Mouse (Mus musculus): ENCODE measurements around the gene Twf1.

DNA sequence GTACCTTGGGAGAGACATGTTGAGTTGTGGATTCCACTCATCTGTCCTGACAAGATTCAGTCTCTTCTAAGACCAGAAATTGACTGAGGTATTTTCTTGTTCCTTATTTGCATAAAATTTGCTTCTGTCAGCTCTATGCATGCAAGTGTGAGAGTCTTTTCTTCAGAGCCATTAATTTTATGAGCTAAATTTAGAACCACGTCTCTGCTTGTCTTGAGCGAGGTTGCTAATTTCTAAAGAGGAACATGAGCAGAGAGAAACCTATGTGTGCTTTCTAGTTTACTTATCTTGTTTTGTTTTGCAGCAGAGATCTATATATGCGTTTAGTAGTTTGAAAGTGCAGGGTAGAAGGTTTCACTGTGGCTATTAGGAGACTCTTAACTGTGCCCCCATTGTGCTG, 12.8 kb upstream of the Twf1 start:
- TF ChIP-seq POLR2A (IDR thresholded peaks at IDR 0.05; ENCODE audit: borderline replicate concordance, extremely low read depth, low read depth, low read length) (no peak), CTCF (IDR thresholded peaks at IDR 0.05; ENCODE audit: insufficient read depth, low read length) (no peak)

Measured in lung, adult 2 months (tissue).